In genomic region chr8:77267941-77268405, GRCm38 (mm10) we compare ENCODE assay signal across 11 mouse cellular contexts.
DNase-seq lines count a peak whose midpoint lies in the region; ATAC-seq lines count a peak whose summit lies in the region.
"Had no signal": no experiment of that assay in that cellular context is flagged by ENCODE, and none has a peak within 500 bp of the region (broad histone marks: within the 10 kb centered on the region; RNA-seq: fewer than 3 reads in every experiment).

No protein-coding gene starts in this region.

- H3K4me1 ChIP-seq in midbrain, embryonic 11.5 days (ENCODE audit: control insufficient read depth, insufficient read depth, low read length): no peaks in the 10 kb centered on the region
- peaks cover 4% of the 10 kb centered on the region; the same call in 1 of the 2 replicates for H3K4me1 ChIP-seq in midbrain, embryonic 15.5 days
- no peaks in the 10 kb centered on the region for H3K4me1 ChIP-seq in stomach, embryonic 15.5 days

- no peaks in the 10 kb centered on the region for H3K27me3 ChIP-seq in midbrain, embryonic 11.5 days (ENCODE audit: control insufficient read depth, insufficient read depth, low read length)
- H3K27me3 ChIP-seq in midbrain, embryonic 15.5 days (replicated peaks): no peaks in the 10 kb centered on the region
- H3K27me3 ChIP-seq in stomach, embryonic 15.5 days (replicated peaks): no peaks in the 10 kb centered on the region
- H3K27me3 ChIP-seq: limb, embryonic 12.5 days had no signal

- no peak overlapping the region for H3K9ac ChIP-seq in midbrain, embryonic 11.5 days (ENCODE audit: low read length)
- no peak overlapping the region for H3K9ac ChIP-seq in midbrain, embryonic 15.5 days
- H3K9ac ChIP-seq in stomach, embryonic 15.5 days: no peak overlapping the region
- H3K9ac ChIP-seq: limb, embryonic 12.5 days had no signal

- no peak overlapping the region for H3K4me2 ChIP-seq in midbrain, embryonic 11.5 days
- no peak overlapping the region for H3K4me2 ChIP-seq in midbrain, embryonic 15.5 days
- H3K4me2 ChIP-seq in stomach, embryonic 15.5 days: no peak overlapping the region
- H3K4me2 ChIP-seq: limb, embryonic 12.5 days had no signal

- WGBS in midbrain, embryonic 11.5 days: 50% methylated on average over 1 of the region's 1 CpGs
- WGBS in midbrain, embryonic 15.5 days: 27% methylated on average over 1 of the region's 1 CpGs
- 37% methylated on average over 1 of the region's 1 CpGs for WGBS in stomach, embryonic 15.5 days

- ATAC-seq in midbrain, embryonic 11.5 days (ENCODE audit: low FRiP score): peak; percentile 33; the same call in 1 of the 2 replicates
- no peak; the same call in 1 of the 2 replicates for ATAC-seq in midbrain, embryonic 15.5 days (replicated peaks)
- peak; percentile 27; the same call in 1 of the 2 replicates for ATAC-seq in stomach, embryonic 15.5 days (ENCODE audit: insufficient read depth, low FRiP score, low read depth)
- ATAC-seq: intestine, postnatal 0 days had no signal

- H3K4me3 ChIP-seq in midbrain, embryonic 11.5 days (ENCODE audit: low read depth, low read length): no peak overlapping the region
- H3K4me3 ChIP-seq in midbrain, embryonic 15.5 days: no peak overlapping the region
- no peak overlapping the region for H3K4me3 ChIP-seq in stomach, embryonic 15.5 days (replicated peaks)
- H3K4me3 ChIP-seq: limb, embryonic 12.5 days had no signal

- no peak overlapping the region for H3K27ac ChIP-seq in midbrain, embryonic 11.5 days (ENCODE audit: low read depth, low read length)
- H3K27ac ChIP-seq in midbrain, embryonic 15.5 days: no peak overlapping the region
- H3K27ac ChIP-seq in stomach, embryonic 15.5 days: 0 out of 2 replicates have a peak overlapping the region, but pooled peaks have one; percentile 2
- H3K27ac ChIP-seq: limb, embryonic 12.5 days had no signal

- no peaks in the 10 kb centered on the region; the same call in 1 of the 2 replicates for H3K9me3 ChIP-seq in midbrain, embryonic 11.5 days (ENCODE audit: control insufficient read depth, low read length)
- no peaks in the 10 kb centered on the region for H3K9me3 ChIP-seq in midbrain, embryonic 15.5 days
- no peaks in the 10 kb centered on the region for H3K9me3 ChIP-seq in stomach, embryonic 15.5 days

- DNase-seq in adrenal gland, adult (ENCODE audit: inconsistent age in 2 of 2, low spot score in 1 of 2): peak; percentile 22 to 66
- no peak for DNase-seq in adrenal gland, postnatal 4 days (ENCODE audit: low spot score in 2 of 2)
- no peak for DNase-seq in midbrain, embryonic 11.5 days (ENCODE audit: low spot score, missing footprints)
- peak; percentile 53 to 67 for DNase-seq in lung, adult 18-20 months
- no peak for DNase-seq in Muller cell, postnatal 12 days (ENCODE audit: inconsistent ontology term)
- DNase-seq in urinary bladder, adult 2 months (ENCODE audit: low spot score): no peak
- DNase-seq: heart, postnatal 10 days had no signal

- no peaks in the 10 kb centered on the region for H3K36me3 ChIP-seq in midbrain, embryonic 11.5 days (ENCODE audit: control insufficient read depth, insufficient read depth, low read length)
- H3K36me3 ChIP-seq in midbrain, embryonic 15.5 days (replicated peaks): no peaks in the 10 kb centered on the region
- peaks cover 3% of the 10 kb centered on the region; the same call in 1 of the 2 replicates for H3K36me3 ChIP-seq in stomach, embryonic 15.5 days

Comparison
In these comparisons a context has a peak if more than half of its experiments do, and no peak if none do; other contexts are left out.
1. DNase-seq: peak in adrenal gland, adult (2 of 2) and lung, adult 18-20 months (2 of 2); none in adrenal gland, postnatal 4 days (0 of 2), midbrain, embryonic 11.5 days (single experiment), Muller cell, postnatal 12 days (single experiment) and urinary bladder, adult 2 months (single experiment).